Mouse (Mus musculus) monocyte, adult 2 months (primary cell): ENCODE data around the gene Cspg5.

Experiments used
- DNase-seq, 2 experiments: peaks; one replicate each; pipeline ENCODE4 v3.0.0; 2022; ENCODE audit warnings: low spot score in 2 of 2, low read depth in 1 of 2

The Cspg5 gene

DNA sequence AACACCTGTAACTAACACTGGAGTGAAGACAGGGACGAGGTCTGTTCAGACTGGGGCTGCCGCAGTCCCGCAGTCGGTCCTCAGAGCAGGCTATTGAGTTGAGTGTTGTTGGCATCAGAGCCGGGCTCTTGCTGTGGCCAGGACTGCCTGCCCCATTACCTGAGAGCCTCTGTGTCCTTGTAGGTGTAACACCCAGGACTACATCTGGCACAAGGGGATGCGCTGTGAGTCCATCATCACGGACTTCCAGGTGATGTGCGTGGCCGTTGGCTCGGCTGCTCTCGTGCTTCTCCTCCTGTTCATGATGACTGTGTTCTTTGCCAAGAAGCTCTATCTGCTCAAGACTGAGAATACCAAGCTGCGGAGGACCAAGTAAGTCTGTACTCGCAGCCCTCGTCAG, 7.2 kb downstream of the Cspg5 start:
- no peak for DNase-seq

DNA sequence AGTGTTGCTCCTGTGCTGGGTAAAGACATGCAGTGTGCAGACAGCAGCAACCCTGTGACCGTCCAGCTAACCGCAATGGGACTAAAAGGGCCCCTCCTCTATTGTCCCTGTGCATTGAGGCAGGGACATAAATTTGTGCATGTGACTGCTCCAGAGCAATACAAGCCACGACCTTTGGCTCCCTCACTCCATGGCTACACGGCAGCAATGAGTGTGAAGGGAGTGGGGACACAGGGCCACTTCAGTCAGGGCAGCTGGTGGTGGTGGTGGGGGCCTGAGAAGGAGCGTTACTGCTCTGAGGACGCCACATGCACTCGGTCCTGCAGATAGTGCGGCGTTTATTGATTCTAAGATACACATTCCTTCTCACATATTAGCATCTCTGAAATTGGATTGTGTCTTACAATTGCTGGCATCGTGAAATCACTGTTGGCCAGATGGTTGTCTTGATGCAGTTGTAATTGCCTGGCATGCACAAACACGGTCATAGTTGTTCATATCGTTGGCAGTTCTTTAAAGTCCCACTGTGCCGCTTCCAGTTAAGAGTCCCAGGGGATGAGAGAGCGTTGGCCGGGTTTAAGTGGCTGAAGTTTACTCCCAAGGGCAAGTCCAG, 11.9 kb downstream of the Cspg5 start:
- no peak for DNase-seq

DNA sequence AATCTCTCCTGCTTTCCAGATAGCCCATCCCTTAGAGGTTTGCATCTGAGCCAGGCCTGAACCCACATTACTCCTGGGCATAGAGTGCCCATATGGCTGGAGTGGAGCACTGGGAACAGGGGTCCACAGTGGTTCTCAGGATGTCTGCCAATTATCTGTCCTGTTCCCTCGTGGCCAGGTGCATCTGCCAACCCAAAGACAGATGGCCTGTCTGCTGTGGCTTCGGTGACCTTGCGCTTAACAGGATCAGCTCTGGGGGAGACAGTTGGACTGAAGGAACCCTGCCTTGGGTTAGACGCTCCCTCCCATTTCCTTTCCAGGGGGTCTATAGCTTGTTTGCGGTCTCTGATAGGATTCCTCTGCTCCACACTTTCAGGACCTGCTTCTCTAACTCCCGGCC, 15.1 kb downstream of the Cspg5 start:
- DNase-seq: no peak

DNA sequence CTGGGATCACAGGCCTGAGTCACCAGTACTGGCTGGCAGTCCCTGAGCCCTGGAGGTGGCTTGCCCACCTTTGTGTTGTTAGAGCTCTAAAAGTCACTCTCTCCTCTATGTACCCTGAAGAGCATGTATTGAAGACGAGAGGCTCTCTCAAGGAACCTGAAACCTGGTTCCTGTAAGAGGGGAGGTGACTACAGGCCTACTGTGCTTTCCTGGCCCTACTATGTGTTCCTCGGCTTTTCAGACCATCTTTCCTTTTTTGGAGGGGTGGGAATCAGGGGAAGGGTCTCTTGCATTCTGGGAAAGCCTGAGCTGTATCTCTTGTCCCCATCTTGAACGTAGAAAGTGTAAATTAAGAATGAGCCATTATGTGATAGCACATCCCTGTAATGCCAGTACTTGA, 15.5 kb downstream of the Cspg5 start:
- DNase-seq: no peak

DNA sequence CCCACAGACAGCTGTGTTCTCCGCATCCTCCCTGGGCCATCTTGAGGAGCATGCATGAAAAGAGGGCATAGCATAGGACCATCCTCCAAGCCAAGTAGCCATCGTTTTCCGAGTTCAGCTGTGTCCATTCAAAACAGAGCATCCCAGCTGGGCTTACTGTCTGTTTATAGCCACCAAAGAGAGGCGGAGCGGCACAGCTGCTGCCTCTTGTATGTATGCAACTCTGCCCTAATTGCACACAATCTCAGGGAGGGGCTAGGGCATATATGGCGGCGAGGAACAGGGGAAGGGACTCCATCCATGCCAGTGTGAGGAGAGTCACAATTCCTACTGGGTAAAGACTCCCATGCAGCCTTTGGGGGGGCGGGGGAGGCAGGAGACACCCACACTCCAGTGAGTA, 19.6 kb downstream of the Cspg5 start:
- DNase-seq: no peak

DNA sequence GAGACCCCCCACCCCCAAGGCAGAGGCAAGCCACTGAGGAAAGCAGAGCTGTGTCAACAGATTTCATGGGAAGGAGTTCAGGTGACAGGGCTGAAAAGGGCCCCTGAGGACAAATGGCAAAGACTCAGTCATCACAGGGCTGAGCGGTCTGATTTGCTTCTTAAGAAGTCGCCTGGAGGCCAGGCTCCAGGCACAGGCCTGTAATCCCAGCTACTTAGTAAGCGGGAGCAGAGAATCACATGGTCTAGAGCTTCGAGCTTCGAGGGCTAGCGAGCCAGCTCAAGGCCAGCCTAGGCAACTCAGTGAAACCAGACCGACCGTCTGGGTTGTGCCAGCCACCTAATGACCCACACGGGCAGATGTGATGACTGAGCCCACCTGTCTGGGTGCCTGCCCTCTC, 21.4 kb downstream of the Cspg5 start:
- DNase-seq: no peak

DNA sequence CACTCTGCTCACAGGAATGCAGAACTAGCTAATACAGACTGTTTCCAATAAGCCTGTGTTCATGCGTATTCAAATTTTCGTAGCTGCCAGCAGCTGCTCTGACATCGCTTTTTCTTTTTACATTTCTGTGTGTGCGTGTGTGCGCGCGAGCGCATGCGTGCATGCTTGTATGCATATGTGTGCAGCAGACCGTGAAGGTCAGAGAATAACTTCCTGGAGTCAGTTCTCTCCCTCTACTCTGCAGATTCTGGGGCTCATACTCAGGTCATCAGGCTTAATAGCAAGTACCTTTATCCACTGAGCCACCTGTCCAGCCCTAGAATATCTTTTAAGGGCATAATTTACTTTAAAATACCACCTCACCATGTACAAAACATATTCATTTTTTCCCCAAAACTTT, 24.8 kb downstream of the Cspg5 start:
- DNase-seq: no peak

DNA sequence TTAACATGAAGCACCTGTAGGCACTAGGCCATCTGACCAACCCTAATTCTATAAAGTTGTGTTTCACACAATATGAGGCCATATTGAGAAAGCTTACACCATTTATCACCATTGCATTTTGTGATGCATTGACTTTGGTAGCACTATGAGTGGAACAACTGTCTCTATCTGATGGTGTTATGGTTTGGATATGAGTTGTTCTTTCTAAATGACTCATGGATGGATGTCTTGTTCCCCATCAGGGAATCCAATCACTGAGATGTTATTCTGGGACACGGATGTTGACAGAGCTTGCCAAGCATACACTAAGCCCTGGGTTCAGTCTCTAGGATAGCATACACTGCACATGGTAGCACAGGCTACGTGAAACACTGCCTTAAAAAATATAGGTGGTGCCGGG, 28.7 kb downstream of the Cspg5 start:
- no peak for DNase-seq

DNA sequence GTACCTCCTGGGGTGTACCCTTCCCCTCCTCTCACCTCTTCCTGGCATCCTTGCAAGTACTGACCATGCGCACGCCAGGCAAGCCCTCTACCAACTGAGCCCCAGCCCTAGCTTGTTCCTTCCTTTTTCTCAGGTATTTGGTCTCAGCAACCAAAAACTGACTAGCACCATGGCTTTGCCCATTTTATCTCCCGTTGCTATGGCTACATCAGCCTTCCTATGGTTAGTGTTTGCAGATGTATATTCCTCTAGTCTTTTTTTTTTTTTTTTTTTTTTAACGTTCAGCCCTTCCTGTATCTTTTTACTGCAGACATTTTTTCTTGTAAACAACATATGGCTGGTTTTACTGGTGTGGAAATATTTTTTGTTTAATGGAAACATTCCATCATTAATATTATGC, 29.9 kb downstream of the Cspg5 start:
- no peak for DNase-seq

DNA sequence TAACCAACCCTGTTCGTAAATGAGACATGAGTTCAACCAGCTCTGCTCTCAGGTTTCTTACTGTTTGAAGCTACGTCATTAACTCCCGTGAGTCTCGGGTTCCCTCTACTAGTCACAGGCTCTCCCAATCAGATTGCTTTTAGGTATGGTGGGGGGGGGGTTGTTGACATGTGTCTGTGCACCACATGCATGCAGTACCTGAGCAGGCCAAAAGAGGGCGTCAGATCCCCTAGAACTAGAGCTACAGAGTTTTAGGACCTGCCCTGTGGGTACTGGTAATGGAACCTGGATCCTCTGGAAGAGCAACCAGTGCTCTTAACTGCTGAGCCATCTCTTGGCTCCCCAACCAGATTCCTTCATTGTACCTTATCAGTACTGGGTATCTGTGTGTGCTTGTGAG, 32.3 kb downstream of the Cspg5 start:
- no peak for DNase-seq

DNA sequence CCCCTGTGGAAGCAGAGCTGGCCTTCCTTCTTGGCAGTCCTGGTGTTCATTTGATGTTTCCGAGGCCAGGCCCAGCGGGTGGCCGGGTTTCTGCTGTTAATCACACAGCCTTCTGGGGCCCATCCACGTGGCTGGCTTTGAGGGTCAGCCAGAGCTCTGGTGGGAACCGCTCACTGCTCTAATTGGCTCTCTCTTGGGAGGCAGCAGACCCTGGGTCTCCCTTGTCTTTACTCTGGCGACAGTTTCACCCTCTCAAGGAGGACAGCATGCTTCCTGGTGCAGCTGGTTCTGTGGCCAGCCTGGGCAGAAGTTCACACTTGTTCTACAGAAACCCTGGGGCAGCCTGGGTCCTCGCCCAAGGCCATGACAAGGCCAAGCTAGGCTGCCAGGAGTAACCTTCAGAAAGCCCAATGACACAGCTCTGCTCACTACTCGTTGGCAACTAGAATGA, 33.9 kb downstream of the Cspg5 start:
- no peak for DNase-seq

DNA sequence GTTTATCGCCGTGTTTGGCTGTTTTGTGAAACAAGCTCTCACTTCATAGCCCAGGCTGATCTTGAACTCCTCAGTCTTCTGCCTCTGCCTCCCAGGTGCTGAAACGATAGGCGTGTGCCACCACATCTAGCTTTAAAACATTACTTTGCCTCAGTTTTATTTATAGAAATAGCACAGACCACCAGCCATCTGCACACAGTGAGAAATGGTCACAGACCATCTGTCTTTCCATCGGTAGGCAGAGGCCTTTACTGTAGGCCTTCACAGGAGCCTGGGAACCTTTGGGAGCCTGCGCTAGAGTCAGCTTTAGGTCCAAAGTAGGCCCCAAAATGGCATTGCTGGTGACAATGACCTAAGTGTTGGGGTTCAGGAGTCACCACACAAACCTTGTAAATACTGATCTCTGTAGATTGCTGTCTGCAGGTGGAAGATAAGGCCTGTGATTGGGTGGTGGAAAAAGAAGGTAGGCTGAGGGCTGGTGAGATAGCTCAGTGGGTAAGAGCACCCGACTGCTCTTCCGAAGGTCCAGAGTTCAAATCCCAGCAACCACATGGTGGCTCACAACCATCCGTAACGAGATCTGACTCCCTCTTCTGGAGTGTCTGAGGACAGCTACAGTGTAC, 40.6 kb downstream of the Cspg5 start:
- DNase-seq: no peak

DNA sequence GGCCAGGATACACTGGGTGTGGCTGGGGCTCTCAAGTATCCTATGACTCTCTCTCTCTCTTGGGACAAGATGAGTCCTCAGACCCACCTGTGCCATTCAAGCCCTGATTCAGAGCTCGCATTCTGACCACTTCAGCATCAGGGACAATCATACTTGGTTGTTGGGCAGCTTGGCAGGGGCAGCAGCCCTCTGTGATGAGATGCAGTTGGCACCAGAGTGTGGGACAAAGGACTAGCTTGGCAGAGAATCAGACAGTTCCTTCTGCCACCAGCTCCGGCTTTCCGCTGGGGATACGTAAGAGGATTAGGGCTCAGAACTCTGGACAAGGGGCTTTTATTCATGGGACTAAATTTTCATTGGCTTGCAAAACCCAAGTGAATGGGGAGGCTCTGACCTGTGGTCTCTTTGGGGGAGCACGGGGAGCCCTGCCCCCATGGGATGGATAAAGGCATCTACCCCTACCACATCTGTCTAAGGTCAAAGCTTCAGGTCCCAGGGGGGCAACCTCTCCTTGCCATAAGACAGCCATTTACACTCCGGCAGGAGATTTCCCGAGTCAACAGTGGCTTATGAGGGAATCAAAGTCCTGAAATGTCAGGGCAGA, 43.8 kb downstream of the Cspg5 start:
- DNase-seq: no peak

DNA sequence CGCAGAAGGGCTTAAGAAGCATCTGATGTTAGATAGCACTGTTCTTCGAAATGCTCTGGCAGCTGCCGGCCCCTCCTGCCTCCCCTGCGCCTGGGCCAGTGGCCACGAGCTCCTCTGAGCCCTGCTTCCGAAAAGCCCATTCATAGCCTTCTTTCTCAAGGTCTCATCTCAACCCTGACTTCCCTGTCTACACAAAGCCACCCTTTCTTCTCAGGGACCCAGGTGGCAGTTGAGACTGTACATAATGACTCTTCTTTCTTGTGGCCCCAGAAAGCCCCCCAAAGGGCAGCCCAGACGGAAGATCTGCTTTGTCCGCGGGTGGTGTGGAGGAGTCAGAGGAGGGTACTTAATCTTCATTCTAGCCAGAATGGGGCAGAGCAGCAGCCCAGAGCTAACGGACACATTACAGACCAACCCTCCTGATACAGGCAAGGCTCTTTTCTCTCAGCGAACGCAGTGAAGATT, 49.7 kb downstream of the Cspg5 start:
- DNase-seq: no peak

DNA sequence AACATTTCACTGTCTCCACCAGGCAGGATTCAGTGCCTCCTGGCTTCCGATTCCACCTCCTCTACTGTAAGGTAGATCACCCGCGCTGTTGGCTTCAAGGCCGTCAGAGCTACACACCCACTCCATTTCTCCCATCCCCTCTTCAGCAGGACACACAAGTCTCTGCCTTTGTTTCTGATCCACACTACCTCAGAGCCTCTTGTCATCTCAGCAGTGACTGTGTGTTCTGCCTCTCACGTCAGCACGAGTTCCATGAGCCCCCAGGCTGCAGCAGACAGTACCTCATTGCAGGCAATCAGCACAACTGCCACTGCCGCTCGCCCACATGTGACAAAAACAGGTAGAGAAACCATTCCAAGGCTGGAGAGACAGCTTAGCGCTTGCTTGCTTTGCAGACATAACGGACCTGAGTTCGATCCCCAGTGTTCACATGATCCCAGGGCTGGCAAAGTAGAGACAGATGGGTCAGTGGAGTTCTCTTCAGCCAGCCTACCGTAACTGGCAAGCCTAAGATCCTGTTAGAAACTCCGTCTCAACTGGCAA, 50.4 kb downstream of the Cspg5 start:
- no peak for DNase-seq

DNA sequence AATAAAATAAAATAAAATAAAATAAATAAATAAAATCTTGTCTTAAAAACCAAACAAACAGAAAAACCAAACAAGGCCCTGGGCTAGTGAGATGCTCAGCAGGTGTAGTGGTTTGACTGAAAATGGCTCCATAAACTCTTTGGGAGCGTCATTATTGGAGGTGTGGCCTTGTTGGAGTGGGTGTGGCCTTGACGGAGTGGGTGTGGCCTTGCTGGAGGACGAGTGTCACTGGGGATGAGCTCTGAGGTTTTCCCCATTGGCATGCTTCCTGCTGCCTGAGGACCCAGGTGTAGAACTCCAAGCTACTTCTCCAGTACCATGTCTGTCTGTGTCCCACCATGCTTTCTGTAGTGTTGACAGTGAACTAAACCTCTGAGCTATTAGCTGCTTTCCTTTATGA, 51.2 kb downstream of the Cspg5 start:
- DNase-seq: no peak

DNA sequence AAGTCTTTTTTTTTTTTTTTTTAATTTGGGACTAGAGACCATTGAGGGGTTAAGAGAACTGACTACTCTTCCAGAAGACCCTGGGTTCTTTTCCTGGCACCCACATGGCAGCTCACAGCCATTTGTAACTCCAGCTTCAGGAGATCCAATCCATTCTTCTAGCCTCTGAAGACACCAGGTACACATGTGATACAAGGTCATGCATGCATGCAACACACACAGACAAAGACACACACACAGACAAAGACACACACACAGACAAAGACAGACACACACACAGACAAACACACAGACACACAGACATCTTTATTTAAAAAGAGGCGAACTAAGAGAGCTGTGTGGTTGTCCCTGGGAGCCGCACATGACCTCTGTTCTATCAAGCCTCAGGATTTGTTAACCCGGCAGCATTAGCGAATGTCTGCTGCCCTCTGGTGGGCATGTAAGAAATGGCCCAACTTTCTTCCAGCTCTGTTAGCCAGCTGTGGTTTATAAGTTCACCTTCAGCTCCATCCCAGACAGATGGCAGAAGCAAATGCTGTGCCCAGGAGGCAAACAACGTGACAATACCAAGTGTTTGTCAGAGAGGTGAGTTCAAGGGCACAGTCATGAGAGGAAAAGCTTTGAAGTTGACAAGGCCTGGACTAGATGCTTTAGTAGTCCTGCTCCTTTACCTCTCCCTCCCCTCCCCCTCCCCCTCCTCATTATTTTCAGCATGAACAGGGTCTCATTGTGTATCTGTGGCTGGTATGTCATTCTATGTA, 53.5 kb downstream of the Cspg5 start:
- DNase-seq: peak; percentile 10 to 55

DNA sequence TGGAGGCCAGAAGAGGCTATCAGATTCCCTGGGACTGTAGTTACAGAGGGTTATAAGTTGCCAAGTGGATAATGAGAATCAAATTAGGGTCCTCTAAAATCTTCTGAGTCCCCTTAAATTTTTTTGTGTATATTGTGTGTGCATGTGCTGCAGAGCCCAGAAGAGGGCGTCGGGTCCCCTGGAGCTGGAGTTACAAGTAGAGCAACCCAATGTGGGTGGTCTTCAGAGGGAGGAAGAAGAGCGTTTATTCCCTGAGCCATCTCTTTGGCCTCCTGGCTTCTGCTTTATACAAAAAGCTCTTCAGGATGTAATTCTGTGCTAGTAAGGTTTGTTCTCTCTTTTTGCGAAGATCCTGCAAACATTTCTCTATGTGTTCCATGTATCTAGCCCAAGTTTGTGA, 60.9 kb downstream of the Cspg5 start:
- no peak for DNase-seq

DNA sequence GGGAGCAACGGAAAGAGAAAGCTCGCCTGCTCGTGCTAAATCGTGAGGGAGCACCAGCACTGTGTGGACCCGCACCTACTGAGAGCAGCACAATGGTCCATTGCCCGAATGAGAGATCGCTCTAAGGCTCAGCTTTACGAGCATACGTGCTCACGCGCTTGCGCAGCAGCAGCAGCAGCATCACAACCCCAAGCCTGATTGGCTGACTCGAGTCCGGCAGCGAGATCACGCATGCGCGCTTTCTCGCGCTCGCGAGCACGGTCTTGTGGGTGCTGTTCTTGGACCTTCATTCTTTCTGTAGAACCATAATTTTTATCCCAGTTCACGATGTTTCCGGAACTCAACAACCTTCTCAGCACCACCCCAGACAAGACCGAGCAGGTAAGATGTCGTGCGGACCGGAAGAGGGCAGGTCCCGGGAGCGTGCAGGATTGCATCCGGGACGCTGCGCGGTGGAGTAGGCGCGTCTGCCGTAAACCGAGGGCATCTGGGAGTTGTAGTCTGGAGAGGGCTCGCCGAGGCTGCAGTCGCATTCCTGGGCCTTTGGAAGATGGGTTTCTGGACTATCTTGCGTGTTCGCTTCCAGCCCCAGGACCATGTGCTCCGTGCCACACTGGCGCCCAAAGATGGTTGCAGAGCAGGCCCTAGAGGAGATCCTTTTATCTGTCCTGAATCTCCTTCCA, 61.5 kb downstream of the Cspg5 start, which contains the start of gene Elp6:
Gene Elp6, plus strand, starts transcription at position 205 of the 683 bp plus-strand sequence.
- DNase-seq: peak; percentile 69 to 82

DNA sequence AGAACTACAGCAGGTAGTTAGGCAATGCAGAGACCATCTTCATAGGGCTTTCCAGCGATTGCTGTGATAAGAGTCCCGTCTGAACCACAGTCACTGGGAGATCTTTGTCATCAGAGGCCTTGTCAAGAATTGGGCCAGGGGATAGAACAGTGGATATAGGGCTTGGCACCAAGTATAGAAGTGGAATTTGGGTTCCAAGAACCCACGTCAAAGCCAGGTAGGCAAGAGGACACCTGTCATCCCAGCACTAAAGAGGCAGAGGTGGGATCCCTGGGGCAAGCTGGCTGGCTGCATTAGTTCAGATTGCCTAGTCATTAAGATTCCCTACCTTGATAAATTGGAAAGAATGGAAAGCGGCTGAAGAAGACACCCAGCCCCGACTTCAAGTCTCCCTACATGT, 62.8 kb downstream of the Cspg5 start:
- no peak for DNase-seq
